Mouse (Mus musculus) left cerebral cortex, adult 2 months (tissue): Measurements from ENCODE around the gene Gab1. TPM values are rescaled to one million over a fixed set of nuclear protein-coding genes. Genes with fewer than 3 reads are reported as not detected.

Source experiments
- DNase-seq, 2 experiments: peaks; one replicate each; pipeline ENCODE4 v3.0.0; 2021 to 2022; ENCODE audit warnings: low spot score in 2 of 2, mixed read lengths in 1 of 2; ENCODE audit errors: extremely low spot score in 1 of 2
- H3K27ac ChIP-seq: fragments of 200-600 bp; 2 replicates; pipeline ENCODE4 v1.8.1; 2022
- H3K4me3 ChIP-seq: fragments of 200-600 bp; 2 replicates; pipeline ENCODE4 v1.8.1; 2022
- CTCF ChIP-seq: fragments of 200-600 bp; IDR thresholded peaks from 2 replicates; pipeline ENCODE4 v1.8.1; 2022; ENCODE audit warnings: antibody characterized with exemption, mild to moderate bottlenecking, moderate library complexity
- intact Hi-C: fragments of 180-260 bp; cut with DNase I; formaldehyde crosslinking; loops from one replicate; pipeline ENCODE4 v1.15.1; 2025
- total RNA-seq, 2 experiments: library from RNA; stranded (reverse); gene quantifications; 2 replicates each; pipeline ENCODE4 v1.2.3; 2021

The Gab1 gene
- total RNA-seq, 2 experiments from 2014 or later: 11.4 to 13.0 TPM

- TF ChIP-seq CTCF: no peak
- intact Hi-C loops: no loop called here
- H3K4me3 ChIP-seq: no peak overlapping the region
- no peak for DNase-seq
- no peak overlapping the region for H3K27ac ChIP-seq
Observed at GRCm38 (mm10) chr8:80794585-80795509, 85.5 kb downstream of the Gab1 start.

DNA sequence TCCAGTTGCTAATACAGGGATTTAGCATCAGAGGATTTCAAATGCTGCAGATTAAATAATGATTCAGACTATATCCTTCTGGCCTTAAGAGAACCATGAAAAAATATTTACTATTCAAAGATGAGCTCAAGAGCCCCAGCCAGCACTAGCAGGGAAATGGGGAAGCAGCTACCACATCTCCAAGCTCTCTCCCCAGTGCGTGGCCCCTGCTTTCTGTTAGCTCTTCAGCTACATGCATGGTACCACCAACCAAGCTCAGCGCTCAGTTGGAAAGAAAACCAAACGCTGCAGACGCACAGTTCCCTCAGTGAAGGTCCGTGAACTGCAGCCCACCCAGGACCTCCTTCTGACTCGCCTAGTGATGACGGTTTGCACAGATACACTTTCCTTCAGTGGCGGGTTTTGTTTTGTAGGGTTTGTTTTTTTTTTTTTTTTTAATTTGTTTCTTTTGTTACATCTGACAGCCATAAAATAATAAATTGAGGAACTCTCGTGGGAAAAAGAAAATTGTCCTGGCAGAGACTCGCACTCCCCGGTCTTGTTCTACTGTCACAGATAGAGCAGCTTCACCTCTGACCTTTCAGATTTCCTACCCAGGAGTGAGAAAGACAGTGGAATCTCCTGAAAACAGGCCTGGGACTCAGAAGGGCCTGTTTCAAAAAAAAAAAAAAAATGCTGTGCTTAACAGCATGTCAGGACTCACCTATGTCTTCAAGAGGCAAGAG, 86.4 kb downstream of the Gab1 start:
- no peak for TF ChIP-seq CTCF
- H3K4me3 ChIP-seq: no peak overlapping the region
- peak overlapping the region; percentile 19; the same call in 1 of the 2 replicates for H3K27ac ChIP-seq
- DNase-seq: no peak
- intact Hi-C loops: no loop called here

- intact Hi-C loops: no loop called here
- H3K27ac ChIP-seq: no peak overlapping the region
- DNase-seq: no peak
- H3K4me3 ChIP-seq: no peak overlapping the region
- TF ChIP-seq CTCF: peak; percentile 19
Observed at GRCm38 (mm10) chr8:80792214-80792613, 88.1 kb downstream of the Gab1 start.

DNA sequence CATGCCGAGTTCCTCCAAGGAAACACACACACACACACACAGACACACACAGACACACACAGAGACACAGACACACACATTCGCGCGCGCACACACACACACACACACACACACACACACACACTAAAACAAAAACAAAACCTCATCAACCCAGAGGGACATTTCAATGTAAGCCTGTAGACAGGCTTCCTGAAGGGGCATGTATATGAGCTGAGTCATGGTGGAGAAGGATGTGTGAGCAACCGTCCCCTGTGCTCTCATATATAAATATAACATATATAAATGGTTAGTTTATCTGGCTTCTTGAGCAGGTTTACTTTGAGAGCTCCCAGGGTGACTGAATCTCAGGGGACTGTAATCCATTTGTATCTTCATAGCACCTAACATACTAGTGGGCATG, 91.0 kb downstream of the Gab1 start:
- intact Hi-C loops: no loop called here
- no peak for TF ChIP-seq CTCF
- no peak for DNase-seq
- Histone ChIP-seq H3K27ac (no peak overlapping the region), H3K4me3 (no peak overlapping the region)

GRCm38 (mm10) chr8:80784559-80784958, 95.8 kb downstream of the Gab1 start:
- no peak overlapping the region for H3K4me3 ChIP-seq
- no peak for DNase-seq
- intact Hi-C loops: no loop called here
- no peak for TF ChIP-seq CTCF
- H3K27ac ChIP-seq: no peak overlapping the region

DNA sequence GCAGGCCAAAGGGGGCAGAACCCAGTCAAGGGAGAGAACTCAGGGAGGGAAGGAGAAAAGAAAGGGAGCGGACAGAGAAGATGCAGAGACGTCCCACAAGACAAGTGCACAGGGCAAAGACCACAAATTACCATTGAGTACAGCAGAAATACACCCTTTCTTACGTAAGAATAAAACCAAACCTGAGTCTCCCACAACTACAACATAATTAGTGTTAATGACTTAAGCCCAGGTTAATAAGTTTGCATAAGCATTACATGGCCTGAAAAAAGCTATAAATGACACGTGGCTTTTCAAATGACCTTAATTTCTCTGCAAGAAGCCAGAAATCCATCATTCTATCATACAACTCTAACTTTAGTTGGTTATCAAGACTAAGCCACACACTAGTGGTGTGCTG, 97.0 kb downstream of the Gab1 start:
- no peak for DNase-seq
- H3K4me3 ChIP-seq: no peak overlapping the region

DNA sequence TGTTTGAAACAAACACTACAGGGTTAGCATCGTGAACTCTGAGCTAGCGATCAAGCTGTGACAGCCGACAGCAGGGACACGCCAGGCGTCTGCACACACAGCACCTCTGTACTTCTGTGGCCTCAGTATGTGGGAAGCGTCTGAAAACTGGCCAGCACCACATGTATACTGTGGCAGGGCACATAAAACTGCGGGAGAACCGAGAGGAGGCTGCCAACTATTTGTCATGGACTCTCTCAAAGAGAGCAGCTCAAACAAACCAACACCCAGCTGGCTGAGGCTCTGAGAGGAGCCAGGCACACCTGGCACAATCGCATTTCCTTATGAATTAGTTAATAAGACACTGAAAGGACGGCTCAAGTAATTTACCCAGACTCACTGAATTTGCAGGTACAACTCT, 99.0 kb downstream of the Gab1 start:
- DNase-seq: no peak
- no peak overlapping the region for H3K4me3 ChIP-seq
- TF ChIP-seq CTCF: no peak
- intact Hi-C loops: no loop called here
- H3K27ac ChIP-seq: no peak overlapping the region

More for the DNA sequence above, 97.0 kb downstream of the Gab1 start:
- TF ChIP-seq CTCF: no peak
- no peak overlapping the region for H3K27ac ChIP-seq
- intact Hi-C loops: no loop called here

- no peak overlapping the region for H3K4me3 ChIP-seq
- no peak overlapping the region for H3K27ac ChIP-seq
- DNase-seq: no peak
- intact Hi-C loops: no loop called here
- no peak for TF ChIP-seq CTCF
Observed at GRCm38 (mm10) chr8:80780271-80780670, 100.0 kb downstream of the Gab1 start.

DNA sequence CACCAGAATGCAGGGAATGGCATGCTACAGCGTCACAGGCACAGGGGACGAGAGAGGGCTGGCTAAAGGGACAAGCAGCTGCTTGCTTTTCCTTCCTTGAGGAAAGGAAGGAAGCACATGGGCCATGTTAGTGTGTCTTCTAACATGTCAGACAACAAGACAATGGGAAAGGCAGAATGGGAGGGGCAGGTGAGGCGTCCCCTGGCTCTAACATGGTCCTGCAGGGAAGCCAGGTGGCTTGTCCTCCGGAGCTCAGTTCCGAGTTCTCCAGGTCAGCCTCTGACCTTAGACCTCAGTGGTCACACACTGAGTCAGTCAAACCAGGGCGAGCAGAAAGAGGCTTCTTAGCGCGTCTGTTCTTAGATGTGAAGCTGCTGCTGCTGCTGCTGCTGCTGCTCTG, 103.9 kb downstream of the Gab1 start:
- H3K4me3 ChIP-seq: no peak overlapping the region
- intact Hi-C loops: no loop called here
- DNase-seq: no peak
- no peak overlapping the region for H3K27ac ChIP-seq
- TF ChIP-seq CTCF: no peak

DNA sequence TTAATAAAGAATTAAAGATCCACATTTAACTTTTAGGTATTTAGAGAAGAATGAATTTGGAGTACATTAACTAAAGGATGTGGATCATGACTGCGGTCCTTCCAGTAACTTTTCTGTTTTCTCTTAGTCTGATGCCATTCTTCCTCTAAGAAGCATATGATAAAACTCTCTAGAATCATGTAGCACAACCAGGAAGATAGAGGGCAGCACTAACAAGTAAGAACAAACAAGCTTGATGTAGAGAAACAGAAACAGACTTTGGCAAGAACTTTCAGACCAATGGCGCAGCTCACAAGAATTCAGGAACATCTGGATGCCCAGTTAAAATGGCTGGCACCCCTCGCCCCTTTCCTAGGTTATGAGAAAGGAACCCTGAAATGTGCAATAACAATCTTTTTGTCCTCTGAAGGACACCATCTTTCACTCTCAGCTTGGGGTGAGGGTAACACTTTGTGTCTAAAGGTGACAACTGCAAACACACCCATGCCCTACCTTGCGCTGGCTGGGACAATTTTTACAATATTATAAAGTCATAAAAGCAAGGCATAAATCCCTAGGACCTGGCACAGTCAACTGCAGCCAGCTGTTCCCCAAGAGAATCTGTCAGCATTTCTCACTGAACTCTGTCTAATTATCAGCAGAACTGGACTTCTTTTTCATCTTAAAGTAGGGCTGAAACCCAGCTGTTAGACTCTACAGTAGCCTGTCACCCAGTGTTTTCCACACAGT, 107.4 kb downstream of the Gab1 start:
- TF ChIP-seq CTCF: peak; percentile 65
- no peak overlapping the region for H3K27ac ChIP-seq
- DNase-seq: no peak
- intact Hi-C loops: loop anchor here (5.0 kb wide), 2 partner anchors 109 to 224 kb away; partner anchors contain the start of gene Gab1
- no peak overlapping the region for H3K4me3 ChIP-seq

- H3K4me3 ChIP-seq: no peak overlapping the region
- TF ChIP-seq CTCF: no peak
- intact Hi-C loops: no loop called here
- no peak overlapping the region for H3K27ac ChIP-seq
- DNase-seq: no peak
Observed at GRCm38 (mm10) chr8:80768451-80768850, 111.9 kb downstream of the Gab1 start.
